Mouse (Mus musculus) testis, postnatal 10 days (tissue): ENCODE measurements around the gene Fgf23.

Source experiments
- DNase-seq: peaks from one replicate; pipeline ENCODE4 v3.0.0; 2021; ENCODE audit warnings: low spot score

The Fgf23 gene

DNA sequence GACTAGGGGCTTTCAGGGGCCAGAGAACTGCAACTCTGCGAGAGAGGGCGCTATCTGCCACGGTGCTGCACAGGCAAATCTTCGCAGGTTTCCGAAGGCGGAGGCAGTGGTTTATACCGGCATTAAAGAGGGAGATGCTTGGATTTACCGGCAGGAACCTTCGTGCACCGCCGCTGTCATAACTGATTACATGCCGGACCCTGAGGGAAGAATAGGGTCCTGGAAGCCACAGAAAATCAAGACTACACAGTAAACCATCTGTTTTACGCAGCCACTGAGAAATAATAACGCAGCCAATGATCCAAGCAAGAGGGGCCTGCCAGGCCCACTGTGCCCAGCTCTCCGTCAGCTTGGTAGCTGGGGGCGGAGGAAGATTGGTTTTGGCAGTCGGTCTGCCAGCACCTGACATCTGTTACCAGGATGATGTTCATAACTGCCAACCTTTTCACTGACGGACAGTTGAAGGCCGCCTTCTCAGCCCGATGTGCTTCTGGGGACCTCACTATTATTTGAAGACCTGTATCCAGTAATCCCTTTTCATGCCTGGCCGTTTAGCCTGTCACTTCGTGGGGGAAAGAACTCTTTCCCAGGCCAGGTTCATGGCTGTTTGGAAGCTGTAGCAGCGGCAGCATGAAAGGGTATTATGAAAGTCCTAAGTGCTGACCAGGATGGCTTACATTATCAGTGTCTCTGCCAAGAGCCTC is 42.2 kb downstream of the Fgf23 start:
- DNase-seq: no peak

DNA sequence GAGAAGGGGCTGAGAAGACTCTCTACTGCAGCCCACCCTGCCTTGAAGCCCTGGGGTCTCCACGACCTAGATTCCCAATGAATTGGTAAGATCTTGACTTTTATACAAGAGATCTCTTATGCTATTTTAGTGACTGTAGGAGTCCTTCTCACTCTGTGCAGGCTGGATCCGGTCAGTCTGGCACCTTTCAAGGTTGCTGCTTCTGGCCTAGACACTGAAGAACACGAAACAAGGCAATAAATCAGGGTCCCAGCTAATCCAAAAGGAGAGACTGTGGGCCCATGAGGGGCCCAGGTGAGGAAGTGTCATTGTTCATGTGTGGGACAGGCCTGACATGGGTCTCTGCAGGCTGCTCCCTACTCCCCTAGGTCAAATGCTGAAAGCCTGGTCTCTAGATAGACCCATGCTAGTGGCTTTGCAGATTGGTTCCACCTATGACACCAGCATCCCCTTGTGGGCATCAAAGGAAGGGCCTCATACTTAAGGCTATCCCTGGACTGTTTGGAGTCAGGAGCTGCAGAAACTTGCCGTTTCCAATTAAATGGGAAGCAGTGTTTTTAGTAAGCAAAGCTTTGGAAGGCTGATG is 49.6 kb downstream of the Fgf23 start:
- DNase-seq: no peak

DNA sequence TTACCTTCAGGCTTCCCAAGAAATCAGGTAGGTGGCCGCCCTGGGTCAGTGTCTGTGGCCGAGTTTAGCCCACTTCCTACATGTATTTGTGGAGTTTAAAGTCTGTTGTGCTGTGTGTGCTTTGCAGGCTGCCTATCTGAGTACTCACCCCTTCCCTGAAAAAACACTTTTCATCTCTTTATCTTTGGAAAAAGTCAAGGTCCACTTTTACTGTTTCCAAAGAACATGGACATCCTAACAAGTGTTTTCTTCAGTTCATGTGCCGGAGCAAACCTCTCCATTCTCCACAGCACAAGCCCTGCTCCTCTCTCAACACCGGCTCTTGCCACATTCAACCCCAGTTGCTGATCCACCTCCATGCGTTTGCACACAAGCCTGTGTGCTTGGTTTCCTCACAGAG is 50.3 kb downstream of the Fgf23 start:
- no peak for DNase-seq

DNA sequence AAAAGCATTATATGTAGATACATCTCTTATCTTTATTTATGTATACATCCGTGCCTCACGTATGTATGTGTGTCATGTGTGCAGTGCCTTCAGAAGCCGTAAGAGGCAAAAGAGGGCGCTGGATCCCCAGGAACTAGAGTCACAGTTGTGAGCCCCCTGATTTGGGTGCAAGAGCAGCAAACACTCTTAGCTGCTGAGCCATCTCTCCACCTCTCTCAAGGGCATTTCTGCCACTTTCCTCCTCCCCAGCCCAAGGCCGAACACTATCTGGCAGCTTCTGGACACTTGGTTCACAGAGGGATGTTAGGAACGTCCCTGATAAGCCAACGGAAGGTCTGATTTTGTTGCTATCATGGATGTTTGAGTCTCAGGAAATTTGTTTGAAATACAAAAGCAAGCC is 50.8 kb downstream of the Fgf23 start:
- no peak for DNase-seq

DNA sequence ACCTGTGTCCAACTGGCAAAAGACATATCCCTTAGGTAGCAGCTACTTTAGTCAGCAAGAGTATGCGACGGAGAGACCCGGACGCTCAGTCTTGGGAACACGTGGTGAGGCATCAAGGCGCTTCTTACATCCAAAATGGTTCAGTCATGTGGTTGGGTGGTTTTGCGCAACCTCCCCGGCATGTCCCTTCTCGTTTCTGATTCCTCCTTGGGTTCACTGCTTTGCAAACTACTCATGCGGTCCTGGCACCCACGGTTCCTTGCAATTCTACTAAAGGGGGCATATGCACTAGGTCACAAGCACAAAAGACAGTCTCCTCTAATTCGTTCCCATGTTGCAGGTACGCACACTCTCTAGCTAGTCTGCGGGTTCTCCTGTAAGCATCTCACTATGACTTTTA is 57.0 kb downstream of the Fgf23 start:
- no peak for DNase-seq

DNA sequence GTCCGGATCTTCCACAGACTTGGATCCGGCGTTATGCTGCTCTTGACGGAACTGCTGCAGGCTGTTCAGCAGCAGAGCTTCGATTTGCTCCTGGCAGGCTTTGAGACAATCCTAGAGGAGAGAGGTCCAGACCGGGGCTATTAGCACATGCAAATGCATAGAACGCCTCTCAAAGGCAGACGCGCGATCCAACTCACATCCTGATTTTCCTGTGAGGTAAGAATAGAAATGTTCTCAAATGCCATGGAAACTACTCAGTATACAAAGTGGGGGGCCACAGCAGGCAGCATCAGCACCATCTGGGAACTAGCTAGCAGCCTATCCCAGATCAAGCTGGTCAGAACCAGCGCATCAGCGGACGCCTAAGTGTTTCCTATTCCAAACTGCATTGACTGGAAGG is 57.7 kb downstream of the Fgf23 start:
- no peak for DNase-seq
